Mouse (Mus musculus) olfactory bulb, adult 2 months (tissue): ENCODE data around the gene Synpo2.

Experiments used
- CTCF ChIP-seq: fragments of 200-500 bp; IDR thresholded peaks from 2 replicates; pipeline ENCODE4 v1.5.1; 2012; ENCODE audit warnings: low read depth, mild to moderate bottlenecking, low read length, moderate library complexity; ENCODE audit not compliant: insufficient read depth
- POLR2A ChIP-seq: fragments of 200-500 bp; IDR thresholded peaks from 2 replicates; pipeline ENCODE4 v1.6.1; 2012; ENCODE audit warnings: mild to moderate bottlenecking, low read depth, low read length, moderate library complexity; ENCODE audit not compliant: insufficient read depth

DNA sequence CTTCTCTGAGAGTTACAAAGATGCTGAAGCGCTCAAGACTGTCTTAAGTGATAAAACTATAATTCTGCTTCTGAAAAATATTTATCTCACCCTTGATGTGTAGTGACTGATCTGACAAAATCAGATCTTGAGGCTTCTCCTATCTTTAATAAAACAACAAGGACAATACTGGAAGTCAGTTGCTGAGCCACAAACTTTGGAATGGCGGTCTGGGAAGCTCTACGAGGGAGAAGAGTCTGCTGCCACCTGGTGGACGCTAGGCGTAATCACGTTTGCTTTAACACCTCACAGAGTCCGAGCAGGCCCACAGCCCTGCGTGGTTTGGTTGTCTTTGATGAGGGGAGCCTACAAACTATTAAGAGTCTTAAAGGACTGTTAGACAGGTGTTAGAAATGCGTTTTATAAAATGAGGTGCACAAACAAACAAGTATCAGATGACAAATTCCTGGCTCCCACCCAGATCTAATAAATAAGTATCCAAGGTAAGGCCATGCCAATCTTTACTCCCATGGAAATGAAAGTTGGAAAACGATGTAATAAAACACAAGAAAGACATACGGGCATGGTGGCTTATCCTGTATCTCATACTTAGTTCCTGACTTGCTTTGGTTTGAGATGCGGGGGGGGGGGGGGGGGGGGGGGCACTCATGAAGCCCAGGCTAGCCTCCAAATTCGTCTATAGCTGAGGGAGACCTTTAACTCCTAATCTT is 132.6 kb downstream of the Synpo2 start:
- peak; percentile 67 for TF ChIP-seq CTCF
- TF ChIP-seq POLR2A, result no peak
